Mouse (Mus musculus) forebrain, postnatal 0 days (tissue): Measurements from ENCODE around the gene Adcyap1r1. TPM values are rescaled to one million over a fixed set of nuclear protein-coding genes. Genes with fewer than 3 reads are reported as not detected.
A peak's percentile ranks its signal among the peaks of the same experiment; 100 is the strongest.

ENCODE experiments used
- ATAC-seq: fragments of 200-750 bp; cut with Nextera tagmentation; 2 replicates; pipeline ENCODE4 v1.8.0; 2017; ENCODE audit warnings: mild to moderate bottlenecking, moderate library complexity
- DNase-seq: peaks from one replicate; pipeline ENCODE4 v3.0.0-alpha.2; 2015
- H3K27ac ChIP-seq: fragments of 300-500 bp; sonication (generic); 2 replicates; pipeline ENCODE4 v1.5.1; 2014; ENCODE audit warnings: low read depth, mild to moderate bottlenecking, antibody characterized with exemption, low read length, moderate library complexity, mixed read lengths
- H3K27me3 ChIP-seq: fragments of 300-500 bp; sonication (generic); 2 replicates; pipeline ENCODE4 v1.6.1; 2014; ENCODE audit warnings: mild to moderate bottlenecking, low read length, mixed read lengths; ENCODE audit not compliant: insufficient read depth
- H3K36me3 ChIP-seq: fragments of 300-500 bp; sonication (generic); 2 replicates; pipeline ENCODE4 v1.6.1; 2014; ENCODE audit warnings: mild to moderate bottlenecking, moderate library complexity; ENCODE audit not compliant: insufficient read depth
- H3K4me1 ChIP-seq: fragments of 300-500 bp; sonication (generic); 2 replicates; pipeline ENCODE4 v1.6.1; 2014; ENCODE audit warnings: antibody characterized with exemption; ENCODE audit not compliant: insufficient read depth
- H3K4me2 ChIP-seq: fragments of 300-500 bp; sonication (generic); 2 replicates; pipeline ENCODE4 v1.6.1; 2014; ENCODE audit warnings: low read depth, mild to moderate bottlenecking, moderate library complexity
- H3K4me3 ChIP-seq: fragments of 300-500 bp; sonication (generic); 2 replicates; pipeline ENCODE4 v1.5.1; 2014; ENCODE audit warnings: low read depth, low read length, mixed read lengths
- H3K9ac ChIP-seq: fragments of 300-500 bp; sonication (generic); 2 replicates; pipeline ENCODE4 v1.6.1; 2014; ENCODE audit warnings: mild to moderate bottlenecking
- H3K9me3 ChIP-seq: fragments of 300-500 bp; sonication (generic); 2 replicates; pipeline ENCODE4 v1.6.1; 2016; ENCODE audit warnings: low read length
- CTCF ChIP-seq: sonication (generic); IDR thresholded peaks from 2 replicates; pipeline ENCODE4 v1.5.1; 2016; ENCODE audit warnings: antibody characterized with exemption, control low read depth, low read depth
- WGBS: fragments of 180-500 bp; shearing (Covaris S2); extraction: QIAGEN DNeasy Blood & Tissue Kit; methylation state at CpG from one replicate; pipeline ENCODE4 v1.1.7; 2014; 5-methylcytosine and 5-hydroxymethylcytosine counted together
- microRNA-seq, 2 experiments: library from miRNA; unstranded; fragments of <30 nt; microRNA quantifications; one replicate each; pipeline ENCODE4; 2016
- polyA plus RNA-seq: library from polyadenylated mRNA; unstranded; fragments of >200 nt; fragmentation: Nextera tagmentation; extraction: Ambion mirVana; gene quantifications from 2 replicates; pipeline ENCODE4 v1.2.1, GENCODE M21; 2015
- total RNA-seq: library from RNA; depleted of rRNA; stranded (reverse); fragments of >200 nt; gene quantifications from 2 replicates; pipeline ENCODE4 v1.2.3, GENCODE M21; 2014; rRNA removed

The Adcyap1r1 gene
- total and polyA plus RNA-seq, 2 experiments from 2014 or later = 43.4 to 120 TPM

- 54% methylated on average over 3 of the region's 3 CpGs for WGBS
- no peaks in the 10 kb centered on the region for H3K9me3 ChIP-seq
- no peak overlapping the region for H3K4me2 ChIP-seq
- no peak overlapping the region for H3K9ac ChIP-seq
- no peak overlapping the region for H3K27ac ChIP-seq
- 0 out of 2 replicates have a peak, but pooled peaks cover 8% of the 10 kb centered on the region for H3K4me1 ChIP-seq
- peak; percentile 57 for DNase-seq
- TF ChIP-seq CTCF = peak; percentile 75
- H3K36me3 ChIP-seq = no peaks in the 10 kb centered on the region
- peak; percentile 63 for ATAC-seq
- no peaks in the 10 kb centered on the region for H3K27me3 ChIP-seq
- H3K4me3 ChIP-seq = no peak overlapping the region
These were observed 90.6 kb downstream of the Adcyap1r1 start for GRCm38 (mm10) chr6:55542359-55542758.

GRCm38 (mm10) chr6:55543345-55543744 is 91.6 kb downstream of the Adcyap1r1 start:
- TF ChIP-seq CTCF = no peak
- no peaks in the 10 kb centered on the region for H3K9me3 ChIP-seq
- no peaks in the 10 kb centered on the region for H3K36me3 ChIP-seq
- ATAC-seq = peak; percentile 66
- no peak overlapping the region for H3K27ac ChIP-seq
- no peak overlapping the region for H3K9ac ChIP-seq
- WGBS = 69% methylated on average over 4 of the region's 4 CpGs
- no peak overlapping the region for H3K4me3 ChIP-seq
- no peak overlapping the region for H3K4me2 ChIP-seq
- H3K27me3 ChIP-seq = no peaks in the 10 kb centered on the region
- H3K4me1 ChIP-seq = 0 out of 2 replicates have a peak, but pooled peaks cover 8% of the 10 kb centered on the region
- no peak for DNase-seq

- Histone ChIP-seq H3K27me3 (no peaks in the 10 kb centered on the region), H3K36me3 (no peaks in the 10 kb centered on the region), H3K9me3 (no peaks in the 10 kb centered on the region), H3K4me3 (no peak overlapping the region), H3K4me2 (no peak overlapping the region), H3K4me1 (no peaks in the 10 kb centered on the region), H3K27ac (no peak overlapping the region), H3K9ac (no peak overlapping the region)
- DNase-seq = no peak
- WGBS = 97% methylated on average over 6 of the region's 6 CpGs
- no peak for TF ChIP-seq CTCF
- no peak for ATAC-seq
These were observed 97.4 kb downstream of the Adcyap1r1 start for GRCm38 (mm10) chr6:55549211-55549610.

- no peak overlapping the region for H3K4me3 ChIP-seq
- peak; percentile 67 for TF ChIP-seq CTCF
- H3K9me3 ChIP-seq = no peaks in the 10 kb centered on the region
- H3K4me2 ChIP-seq = no peak overlapping the region
- peak overlapping the region; percentile 30; the same call in 1 of the 2 replicates for H3K27ac ChIP-seq
- DNase-seq (peak; percentile 81), ATAC-seq (peak; percentile 91)
- no peak overlapping the region for H3K9ac ChIP-seq
- WGBS = 25% methylated on average over 13 of the region's 13 CpGs
- no peaks in the 10 kb centered on the region for H3K36me3 ChIP-seq
- H3K4me1 ChIP-seq = no peaks in the 10 kb centered on the region
- H3K27me3 ChIP-seq = no peaks in the 10 kb centered on the region
These were observed 99.1 kb downstream of the Adcyap1r1 start for GRCm38 (mm10) chr6:55550926-55551325.

Small RNA genes within 50 kb of the gene (microRNA-seq; reads per million reads assigned to microRNA genes)
- gene Gm44352 = 0 reads per million in 2 experiments

Other genes with a start within 250 kb of the Adcyap1r1 start
- gene Mindy4, start 248.6 kb upstream of the Adcyap1r1 start, total RNA-seq = 11.9 and 16.8 TPM in 2 replicates
- 9.3 and 12.5 TPM in 2 replicates for gene Mindy4, start 248.6 kb upstream of the Adcyap1r1 start, polyA plus RNA-seq
- gene Aqp1, start 115.5 kb upstream of the Adcyap1r1 start, total RNA-seq = 10.3 and 13.0 TPM in 2 replicates
- 11.0 and 11.9 TPM in 2 replicates for gene Aqp1, start 115.5 kb upstream of the Adcyap1r1 start, polyA plus RNA-seq
- gene Ghrhr, start 75.7 kb upstream of the Adcyap1r1 start, total RNA-seq = not detected in 2 replicates
- not detected in 2 replicates for gene Ghrhr, start 75.7 kb upstream of the Adcyap1r1 start, polyA plus RNA-seq
- 189 and 251 TPM in 2 replicates for gene Neurod6, start 229.3 kb downstream of the Adcyap1r1 start, total RNA-seq
- 238 and 397 TPM in 2 replicates for gene Neurod6, start 229.3 kb downstream of the Adcyap1r1 start, polyA plus RNA-seq